Mouse (Mus musculus) G1E (cell line): ENCODE data around the gene Zbed3. TPM values are rescaled to one million over a fixed set of nuclear protein-coding genes. Genes with fewer than 3 reads are reported as not detected.

ENCODE experiments used
- ATAC-seq: 2 replicates; pipeline ENCODE4 v1.8.0; 2016; ENCODE audit warnings: mild to moderate bottlenecking; ENCODE audit not compliant: insufficient number of reproducible peaks, poor library complexity, low FRiP score, severe bottlenecking; ENCODE audit errors: extremely low read depth
- DNase-seq: peaks from one replicate; pipeline ENCODE4 v3.0.0; 2012; ENCODE audit warnings: low spot score
- H3K27me3 ChIP-seq: 2 replicates; pipeline ENCODE4 v1.6.1; 2012; ENCODE audit warnings: mild to moderate bottlenecking, low read length, inconsistent platforms; ENCODE audit not compliant: insufficient read depth
- H3K36me3 ChIP-seq: replicated peaks from 2 replicates; pipeline ENCODE3; 2012; ENCODE audit warnings: mild to moderate bottlenecking, inconsistent platforms
- H3K4me1 ChIP-seq: 2 replicates; pipeline ENCODE4 v1.6.1; 2012; ENCODE audit warnings: low read depth, low read length, inconsistent platforms, mixed read lengths; ENCODE audit not compliant: insufficient read depth
- H3K4me3 ChIP-seq: 2 replicates; pipeline ENCODE4 v1.5.1; 2012; ENCODE audit warnings: low read depth, mild to moderate bottlenecking, inconsistent platforms, low read length, moderate library complexity, mixed read lengths
- H3K9me3 ChIP-seq: replicated peaks from 2 replicates; pipeline ENCODE4 v1.6.1; 2012; ENCODE audit warnings: inconsistent platforms
- CTCF ChIP-seq: IDR thresholded peaks from 2 replicates; pipeline ENCODE4 v1.5.1; 2012; ENCODE audit warnings: low read depth, low read length, inconsistent platforms, mixed read lengths
- GATA1 ChIP-seq: IDR thresholded peaks from 2 replicates; pipeline ENCODE4 v1.6.1; 2012; ENCODE audit warnings: borderline replicate concordance, low read length, inconsistent platforms, mixed read lengths
- GATA2 ChIP-seq: IDR thresholded peaks from 2 replicates; pipeline ENCODE4 v1.6.1; 2012; ENCODE audit warnings: low read depth, low read length, inconsistent platforms, borderline replicate concordance
- POLR2AphosphoS5 ChIP-seq: IDR thresholded peaks from 2 replicates; pipeline ENCODE4 v1.6.1; 2012; ENCODE audit warnings: low read depth, low read length, inconsistent platforms; ENCODE audit not compliant: insufficient replicate concordance
- TAL1 ChIP-seq: conservative IDR thresholded peaks from 2 replicates; pipeline ENCODE4 v1.6.1; 2012; ENCODE audit warnings: low read depth, low read length, inconsistent platforms, mixed read lengths
- polyA plus RNA-seq: library from polyadenylated mRNA; stranded (reverse); fragments of >175 nt; gene quantifications from 2 replicates; pipeline ENCODE4 v1.2.3, GENCODE M21; 2012
- total RNA-seq, 2 experiments: library from RNA; stranded (forward) in 1 of 2; stranded (reverse) in 1 of 2; fragments of 200-1000 nt in 1 of 2; fragments of >200 nt in 1 of 2; fragmentation: Nextera tagmentation in 1 of 2; gene quantifications; 2 replicates each; pipeline ENCODE4 v1.2.3; 2014 to 2017

Zbed3 gene
- total RNA-seq (2014; fragmentation: Nextera tagmentation): not detected in 2 replicates
- total RNA-seq (2017): 0.12 and 0.33 TPM in 2 replicates
- not detected in 2 replicates for polyA plus RNA-seq

DNA sequence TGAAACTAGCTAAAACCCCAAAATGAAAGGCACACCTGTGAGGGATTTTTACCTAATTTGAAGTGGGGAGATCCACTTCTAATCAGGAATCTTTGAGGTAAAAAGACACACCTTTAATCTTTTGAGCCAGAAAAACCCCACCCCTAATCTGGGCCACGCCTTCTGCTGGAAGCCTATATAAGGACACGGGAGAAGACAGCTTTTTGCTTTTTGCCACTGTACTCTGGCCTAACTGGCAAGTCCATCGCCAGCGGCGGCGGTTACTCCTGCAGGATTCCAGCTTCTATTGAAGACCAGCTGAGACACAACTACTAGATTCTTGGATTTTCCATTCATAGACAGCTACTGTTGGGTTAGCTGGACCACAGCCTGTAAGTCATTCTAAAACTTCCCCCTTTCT, at the start of gene Zbed3:
TSS of gene Zbed3 (plus strand) at position 213 of the 400 bp plus-strand sequence.
- Histone ChIP-seq H3K4me3 (no peak within 1 kb of the TSS), H3K36me3 (no peaks in the 10 kb centered on the region), H3K9me3 (no peaks in the 10 kb centered on the region), H3K4me1 (no peaks in the 10 kb centered on the region), H3K27me3 (peaks cover 35% of the 10 kb centered on the region)
- DNase-seq (no peak), ATAC-seq (no peak)
- TF ChIP-seq GATA1 (no peak), TAL1 (no peak), POLR2AphosphoS5 (no peak), CTCF (no peak), GATA2 (no peak)

DNA sequence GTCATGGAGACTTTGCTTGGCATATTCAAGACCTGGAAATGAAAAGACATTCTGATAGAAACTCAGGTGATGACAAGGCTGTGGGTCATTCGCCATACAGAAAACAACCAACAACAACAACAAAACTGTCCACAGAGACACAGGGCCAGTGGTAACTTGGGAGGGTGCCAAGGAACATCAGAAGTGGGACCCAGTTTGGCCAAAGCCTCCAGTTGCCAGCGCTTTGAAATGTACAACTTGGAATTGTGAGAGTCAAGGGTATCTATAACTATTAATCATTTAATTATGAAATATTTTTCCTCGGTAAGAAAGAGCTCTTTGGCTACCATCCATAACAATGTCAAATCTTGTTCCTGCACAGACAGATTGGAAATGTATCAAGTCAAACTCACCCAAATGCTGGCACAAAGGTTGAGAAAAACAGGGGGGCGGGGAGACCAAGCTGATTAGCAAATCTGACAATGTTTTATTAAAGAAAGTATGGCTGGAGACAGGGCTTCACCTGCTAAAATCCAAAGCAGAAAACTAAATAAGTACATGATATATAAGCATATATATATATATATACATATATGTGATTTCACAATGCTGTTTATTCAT, 44.9 kb upstream of the Zbed3 start:
- Histone ChIP-seq H3K4me3 (no peak overlapping the region), H3K9me3 (no peaks in the 10 kb centered on the region), H3K4me1 (no peaks in the 10 kb centered on the region), H3K36me3 (no peaks in the 10 kb centered on the region), H3K27me3 (peaks cover 19% of the 10 kb centered on the region)
- DNase-seq (no peak), ATAC-seq (no peak)
- TF ChIP-seq CTCF: no peak
- TF ChIP-seq GATA1: no peak
- no peak for TF ChIP-seq POLR2AphosphoS5
- TF ChIP-seq GATA2: no peak
- no peak for TF ChIP-seq TAL1

DNA sequence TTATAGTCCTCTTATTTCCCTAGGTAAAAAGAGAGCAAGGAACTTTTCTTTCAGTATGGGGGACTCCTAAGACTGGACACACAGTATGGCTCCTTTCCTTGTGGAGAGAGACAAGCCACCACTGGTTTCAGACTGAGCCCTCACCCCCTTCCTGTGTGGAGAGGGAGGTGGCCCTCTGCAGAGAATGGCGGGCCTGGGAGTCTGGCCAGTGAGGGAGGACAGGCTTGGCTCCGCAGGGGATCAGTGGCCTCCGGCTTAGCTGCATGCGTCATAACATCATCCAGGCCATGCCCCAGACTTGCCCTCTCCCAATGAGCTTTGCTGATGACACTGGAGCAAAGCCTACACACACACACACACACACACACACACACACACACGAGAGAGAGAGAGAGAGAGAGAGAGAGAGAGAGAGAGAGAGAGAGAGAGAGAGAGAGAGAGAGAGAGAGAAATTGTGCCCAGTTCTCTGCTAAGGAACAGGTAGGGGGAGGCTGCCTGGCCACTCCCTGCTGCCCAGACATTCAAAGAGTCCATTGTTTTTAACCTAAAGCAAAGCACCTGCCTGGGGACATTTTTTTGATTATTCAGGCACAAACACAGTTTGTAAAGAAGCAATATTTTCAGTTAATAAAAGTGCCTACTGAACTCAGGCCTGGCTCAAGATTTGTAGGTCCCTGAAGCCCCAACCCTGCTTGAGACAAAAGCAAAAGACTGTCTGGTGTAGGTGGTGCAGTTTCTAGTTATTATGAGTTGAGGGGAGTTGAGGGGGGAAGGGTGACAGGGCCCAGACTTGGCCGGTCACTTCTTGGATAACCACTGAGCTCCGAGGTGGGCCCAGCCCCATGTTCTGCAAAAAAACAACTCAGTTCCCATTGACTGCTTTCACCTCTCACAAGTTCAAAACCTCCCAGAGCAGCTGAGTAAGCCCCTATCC, 41.4 kb upstream of the Zbed3 start:
- Histone ChIP-seq H3K9me3 (no peaks in the 10 kb centered on the region), H3K36me3 (no peaks in the 10 kb centered on the region), H3K4me1 (no peaks in the 10 kb centered on the region), H3K4me3 (no peak overlapping the region), H3K27me3 (peaks cover 4% of the 10 kb centered on the region; the same call in 1 of the 2 replicates)
- DNase-seq (no peak), ATAC-seq (no peak)
- TF ChIP-seq GATA2 (no peak), POLR2AphosphoS5 (no peak), TAL1 (no peak), CTCF (no peak), GATA1 (no peak)

DNA sequence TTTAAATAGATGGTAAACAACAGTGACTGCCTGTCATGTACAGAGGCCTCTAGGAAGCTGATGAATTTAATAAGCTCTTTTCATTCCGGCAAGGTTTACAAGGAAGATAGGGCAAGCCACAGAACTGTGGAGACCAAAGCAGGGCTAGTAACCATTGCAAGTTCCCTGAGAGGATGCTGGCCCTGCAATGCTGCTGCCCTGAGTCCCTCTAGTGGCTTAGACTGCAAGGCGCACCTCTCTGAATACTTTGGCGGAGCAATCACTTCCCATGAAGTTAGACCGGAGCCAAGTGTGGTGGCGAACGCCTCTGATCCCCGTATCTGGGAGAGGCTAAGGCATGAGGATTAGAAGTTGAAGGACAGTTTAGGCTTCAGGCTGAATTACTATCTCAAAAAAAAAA, 36.4 kb upstream of the Zbed3 start:
- ATAC-seq (no peak), DNase-seq (peak; percentile 5)
- Histone ChIP-seq H3K36me3 (no peaks in the 10 kb centered on the region), H3K27me3 (peaks cover 9% of the 10 kb centered on the region; the same call in 1 of the 2 replicates), H3K4me1 (no peaks in the 10 kb centered on the region), H3K9me3 (no peaks in the 10 kb centered on the region), H3K4me3 (no peak overlapping the region)
- no peak for TF ChIP-seq CTCF
- no peak for TF ChIP-seq GATA1
- TF ChIP-seq POLR2AphosphoS5: no peak
- TF ChIP-seq TAL1: no peak
- TF ChIP-seq GATA2: no peak

DNA sequence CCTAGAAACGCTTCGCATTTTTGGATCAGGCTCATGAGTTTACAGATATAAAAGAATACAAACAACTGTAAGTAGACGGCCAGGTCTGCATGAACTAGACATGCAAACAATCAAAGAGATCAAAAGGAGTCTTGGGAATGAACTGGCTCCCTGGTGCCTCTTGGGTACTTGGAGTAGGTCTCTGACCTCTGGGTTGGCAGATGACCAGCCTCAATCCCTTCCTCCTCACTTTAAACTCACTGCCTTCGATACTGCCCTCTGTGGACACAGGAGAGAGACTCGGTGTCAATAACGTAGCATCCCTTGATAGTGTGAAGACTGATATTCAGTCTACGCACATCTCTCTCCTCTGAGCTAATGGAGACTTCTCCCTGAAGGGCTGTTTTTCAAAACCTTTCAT, 35.4 kb upstream of the Zbed3 start:
- H3K4me1 ChIP-seq: no peaks in the 10 kb centered on the region
- no peak for DNase-seq
- no peak for ATAC-seq
- peaks cover 9% of the 10 kb centered on the region; the same call in 1 of the 2 replicates for H3K27me3 ChIP-seq
- no peaks in the 10 kb centered on the region for H3K9me3 ChIP-seq
- no peak overlapping the region for H3K4me3 ChIP-seq
- no peaks in the 10 kb centered on the region for H3K36me3 ChIP-seq
- no peak for TF ChIP-seq GATA2
- no peak for TF ChIP-seq GATA1
- TF ChIP-seq POLR2AphosphoS5: no peak
- no peak for TF ChIP-seq TAL1
- no peak for TF ChIP-seq CTCF

DNA sequence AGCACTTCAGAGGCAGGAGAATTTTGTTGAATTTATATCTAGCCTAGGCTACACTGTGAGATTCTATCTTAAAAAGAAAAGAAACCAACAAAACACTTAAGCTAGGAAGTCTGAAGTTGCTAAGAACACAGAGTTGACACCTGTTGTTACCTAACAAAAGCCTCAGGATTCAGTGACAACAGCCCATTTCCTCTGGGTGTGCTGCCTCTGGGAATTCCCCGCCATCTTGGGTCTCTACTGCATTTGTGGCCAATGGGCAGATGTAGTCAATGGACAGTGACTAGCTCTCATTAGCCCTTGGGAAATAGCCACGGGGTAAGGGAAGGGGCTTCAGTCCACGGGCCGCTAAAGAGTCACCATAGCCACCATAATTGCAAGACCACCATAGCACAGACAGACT, 31.4 kb upstream of the Zbed3 start:
- TF ChIP-seq POLR2AphosphoS5 (no peak), CTCF (no peak), GATA1 (no peak), TAL1 (no peak), GATA2 (no peak)
- Histone ChIP-seq H3K4me1 (no peaks in the 10 kb centered on the region), H3K4me3 (no peak overlapping the region), H3K9me3 (no peaks in the 10 kb centered on the region), H3K27me3 (peaks cover 9% of the 10 kb centered on the region; the same call in 1 of the 2 replicates), H3K36me3 (no peaks in the 10 kb centered on the region)
- no peak for DNase-seq
- no peak for ATAC-seq
